Mouse (Mus musculus) brain, embryonic 14.5 days (tissue): ENCODE results near the gene Spata5.

Experiments used
- CTCF ChIP-seq: fragments of 200-500 bp; IDR thresholded peaks from 2 replicates; pipeline ENCODE4 v1.5.1; 2012; ENCODE audit warnings: inconsistent platforms, mild to moderate bottlenecking, moderate library complexity, borderline replicate concordance; ENCODE audit not compliant: insufficient read depth, insufficient read length; ENCODE audit errors: extremely low read depth
- POLR2A ChIP-seq: fragments of 200-500 bp; IDR thresholded peaks from 2 replicates; pipeline ENCODE4 v1.6.1; 2012; ENCODE audit warnings: mild to moderate bottlenecking, inconsistent platforms, borderline replicate concordance; ENCODE audit not compliant: poor library complexity, insufficient read depth, insufficient read length, severe bottlenecking; ENCODE audit errors: extremely low read depth

- no peak for TF ChIP-seq POLR2A
- TF ChIP-seq CTCF: no peak
These were observed 32.4 kb upstream of the Spata5 start for GRCm38 (mm10) chr3:37387310-37387709.
